ENCODE assay signal across 23 mouse cellular contexts in the genomic region with DNA sequence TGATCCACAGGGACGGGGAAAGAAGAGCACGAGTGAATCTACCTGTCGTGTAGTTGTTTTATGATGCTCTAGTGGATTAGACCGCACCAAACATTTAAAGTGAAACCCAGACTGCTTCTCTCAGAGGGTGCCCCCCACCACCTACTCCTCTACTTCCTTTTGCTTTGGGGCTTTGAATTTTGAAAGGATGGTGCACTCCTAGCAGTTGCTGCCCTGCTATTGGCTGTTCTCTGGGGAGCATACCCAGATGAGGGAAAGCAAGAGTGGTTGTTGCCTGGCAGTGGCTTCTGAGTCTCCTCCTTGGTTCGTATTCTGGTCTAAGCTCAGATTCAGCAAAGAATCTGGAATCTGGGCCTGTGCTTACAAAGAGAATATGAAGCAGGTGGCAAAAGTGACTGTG.
A peak's percentile ranks its signal among the peaks of the same experiment; 100 is the strongest.
DNase-seq lines count a peak whose midpoint lies in the region; ATAC-seq and TF ChIP-seq lines count a peak whose summit lies in the region.
"Had no signal": no experiment of that assay in that cellular context is flagged by ENCODE, and none has a peak within 500 bp of the region (broad histone marks: within the 10 kb centered on the region; RNA-seq: fewer than 3 reads in every experiment).

No protein-coding gene starts in this region.

- H3K9ac ChIP-seq in intestine, embryonic 16.5 days (ENCODE audit: low read depth, low read length) = no peak overlapping the region
- H3K9ac ChIP-seq: embryonic facial prominence, embryonic 15.5 days; forebrain, embryonic 15.5 days; hindbrain, embryonic 13.5 days; limb, embryonic 12.5 days; midbrain, embryonic 13.5 days; neural tube, embryonic 12.5 days had no signal

- intact Hi-C loops in left cerebral cortex, adult 2 months (cut with DNase I) = no loop called here

- no peaks in the 10 kb centered on the region for H3K36me3 ChIP-seq in intestine, embryonic 16.5 days (ENCODE audit: control insufficient read depth, insufficient read depth, low read length)
- H3K36me3 ChIP-seq: embryonic facial prominence, embryonic 15.5 days; forebrain, embryonic 15.5 days; hindbrain, embryonic 13.5 days; limb, embryonic 12.5 days; midbrain, embryonic 13.5 days; neural tube, embryonic 12.5 days had no signal

- DNase-seq in thymus, adult 18-20 months = peak; percentile 48 to 74
- DNase-seq in thymus, postnatal 36 days = peak; percentile 57 to 73
- no peak for DNase-seq in left cerebral cortex, adult 2 months (ENCODE audit: extremely low spot score in 1 of 2, low spot score in 2 of 2)
- no peak for DNase-seq in lung, postnatal 36 days
- DNase-seq: cerebellum, adult 11 months; cerebellum, postnatal 10 days; gastrocnemius, postnatal 10 days; kidney, adult 8-10 months; kidney, postnatal 14 days; lung, adult 18-20 months; lung, postnatal 14 days; right cerebral cortex, postnatal 14 days had no signal

- H3K27me3 ChIP-seq in intestine, embryonic 16.5 days (replicated peaks; ENCODE audit: control insufficient read depth, insufficient read depth, low read length) = no peaks in the 10 kb centered on the region
- H3K27me3 ChIP-seq: embryonic facial prominence, embryonic 15.5 days; forebrain, embryonic 15.5 days; hindbrain, embryonic 13.5 days; limb, embryonic 12.5 days; megakaryocyte, embryonic 14.5 days; midbrain, embryonic 13.5 days; neural tube, embryonic 12.5 days had no signal

- H3K9me3 ChIP-seq in intestine, embryonic 16.5 days (ENCODE audit: control insufficient read depth, low read length) = no peaks in the 10 kb centered on the region
- H3K9me3 ChIP-seq: embryonic facial prominence, embryonic 15.5 days; hindbrain, embryonic 13.5 days; megakaryocyte, embryonic 14.5 days; midbrain, embryonic 13.5 days; neural tube, embryonic 12.5 days had no signal

- no peak overlapping the region for H3K4me3 ChIP-seq in intestine, embryonic 16.5 days (ENCODE audit: low read length)
- H3K4me3 ChIP-seq in left cerebral cortex, adult 2 months = no peak overlapping the region
- H3K4me3 ChIP-seq: embryonic facial prominence, embryonic 15.5 days; forebrain, embryonic 15.5 days; hindbrain, embryonic 13.5 days; limb, embryonic 12.5 days; megakaryocyte, embryonic 14.5 days; midbrain, embryonic 13.5 days; neural tube, embryonic 12.5 days had no signal

- peak; percentile 93 for ATAC-seq in CD4-positive, CD25-positive, alpha-beta regulatory T cell, adult 4 months
- peak; percentile 25; the same call in 1 of the 2 replicates for ATAC-seq in common myeloid progenitor, adult 5-6 weeks (replicated peaks; ENCODE audit: low read depth, poor library complexity, severe bottlenecking)
- ATAC-seq in intestine, embryonic 16.5 days = no peak
- ATAC-seq: forebrain, embryonic 15.5 days; midbrain, embryonic 13.5 days had no signal

- no peak for TF ChIP-seq CTCF in left cerebral cortex, adult 2 months (IDR thresholded peaks at IDR 0.05)

- H3K4me2 ChIP-seq in intestine, embryonic 16.5 days (ENCODE audit: low read depth, low read length) = no peak overlapping the region
- H3K4me2 ChIP-seq: embryonic facial prominence, embryonic 15.5 days; forebrain, embryonic 15.5 days; hindbrain, embryonic 13.5 days; limb, embryonic 12.5 days; liver, embryonic 11.5 days; midbrain, embryonic 13.5 days; neural tube, embryonic 12.5 days had no signal

- H3K27ac ChIP-seq in intestine, embryonic 16.5 days (ENCODE audit: low read length) = no peak overlapping the region
- no peak overlapping the region for H3K27ac ChIP-seq in left cerebral cortex, adult 2 months
- H3K27ac ChIP-seq: embryonic facial prominence, embryonic 15.5 days; forebrain, embryonic 15.5 days; hindbrain, embryonic 13.5 days; limb, embryonic 12.5 days; midbrain, embryonic 13.5 days; neural tube, embryonic 12.5 days had no signal

- H3K4me1 ChIP-seq in intestine, embryonic 16.5 days (ENCODE audit: control insufficient read depth, insufficient read depth, low read length) = no peaks in the 10 kb centered on the region
- H3K4me1 ChIP-seq: embryonic facial prominence, embryonic 15.5 days; forebrain, embryonic 15.5 days; hindbrain, embryonic 13.5 days; limb, embryonic 12.5 days; midbrain, embryonic 13.5 days; neural tube, embryonic 12.5 days had no signal

- 76% methylated on average over 5 of the region's 5 CpGs for WGBS in intestine, embryonic 16.5 days

Comparison
In these comparisons a context has a peak if more than half of its experiments do, and no peak if none do; other contexts are left out.
1. DNase-seq: peak in thymus, adult 18-20 months (2 of 2) and thymus, postnatal 36 days (2 of 2); none in left cerebral cortex, adult 2 months (0 of 2) and lung, postnatal 36 days (single experiment).